Mouse (Mus musculus) brain, embryonic 14.5 days (tissue): Measurements from ENCODE around the gene Fcf1.

Experiments
- CTCF ChIP-seq: fragments of 200-500 bp; IDR thresholded peaks from 2 replicates; pipeline ENCODE4 v1.5.1; 2012; ENCODE audit warnings: inconsistent platforms, mild to moderate bottlenecking, moderate library complexity, borderline replicate concordance; ENCODE audit not compliant: insufficient read depth, insufficient read length; ENCODE audit errors: extremely low read depth
- POLR2A ChIP-seq: fragments of 200-500 bp; IDR thresholded peaks from 2 replicates; pipeline ENCODE4 v1.6.1; 2012; ENCODE audit warnings: mild to moderate bottlenecking, inconsistent platforms, borderline replicate concordance; ENCODE audit not compliant: poor library complexity, insufficient read depth, insufficient read length, severe bottlenecking; ENCODE audit errors: extremely low read depth

- TF ChIP-seq POLR2A (no peak), CTCF (no peak)
Observed at GRCm38 (mm10) chr12:84921881-84922419, 48.7 kb upstream of the Fcf1 start.
